Mouse (Mus musculus): ENCODE measurements at regions not wholly inside any gene's neighbourhood (a gene's known extent, or its start where the extent isn't known, plus 50 kb on each side); places are given as distances from the start of the nearest gene placed in this dataset.

- Histone ChIP-seq H3K27ac (peak overlapping the region; percentile 8), H3K4me3 (replicated peaks; ENCODE audit: low read length) (no peak overlapping the region), H3K4me1 (replicated peaks; ENCODE audit: control insufficient read depth, insufficient read depth, low read length) (peaks cover 37% of the 10 kb centered on the region), H3K9ac (no peak overlapping the region), H3K36me3 (replicated peaks; ENCODE audit: control insufficient read depth, insufficient read depth) (no peaks in the 10 kb centered on the region), H3K9me3 (ENCODE audit: control insufficient read depth, low read length) (no peaks in the 10 kb centered on the region), H3K27me3 (ENCODE audit: control insufficient read depth, insufficient read depth, low read length) (no peaks in the 10 kb centered on the region), H3K4me2 (replicated peaks) (no peak overlapping the region)
- 55% methylated on average over 14 of the region's 14 CpGs for WGBS
- DNase-seq (ENCODE audit: low spot score), result no peak
- no peak for ATAC-seq (ENCODE audit: low FRiP score)
Measured at GRCm38 (mm10) chr7:136058751-136059681, 342.9 kb upstream of the Mki67 start.

GRCm38 (mm10) chr7:136059896-136060295 is 343.7 kb upstream of the Mki67 start:
- H3K4me2 ChIP-seq (replicated peaks), result peak overlapping the region; percentile 44; the same call in 1 of the 2 replicates
- 30% methylated on average over 11 of the region's 11 CpGs for WGBS
- H3K27me3 ChIP-seq (ENCODE audit: control insufficient read depth, insufficient read depth, low read length), result no peaks in the 10 kb centered on the region
- H3K27ac ChIP-seq, result peak overlapping the region; percentile 90; the same call in 1 of the 2 replicates
- DNase-seq (ENCODE audit: low spot score) (no peak), ATAC-seq (ENCODE audit: low FRiP score) (no peak)
- no peak overlapping the region for H3K9ac ChIP-seq
- peaks cover 37% of the 10 kb centered on the region for H3K4me1 ChIP-seq (replicated peaks; ENCODE audit: control insufficient read depth, insufficient read depth, low read length)
- no peak overlapping the region for H3K4me3 ChIP-seq (replicated peaks; ENCODE audit: low read length)
- no peaks in the 10 kb centered on the region for H3K9me3 ChIP-seq (ENCODE audit: control insufficient read depth, low read length)
- no peaks in the 10 kb centered on the region for H3K36me3 ChIP-seq (replicated peaks; ENCODE audit: control insufficient read depth, insufficient read depth)

GRCm38 (mm10) chr7:136060339-136061073 is 344.3 kb upstream of the Mki67 start:
- H3K4me2 ChIP-seq (replicated peaks), result peak overlapping the region; percentile 44
- H3K36me3 ChIP-seq (replicated peaks; ENCODE audit: control insufficient read depth, insufficient read depth), result no peaks in the 10 kb centered on the region
- H3K9ac ChIP-seq, result peak overlapping the region; percentile 61
- ATAC-seq (ENCODE audit: low FRiP score) (peak; percentile 59; the same call in 1 of the 2 replicates), DNase-seq (ENCODE audit: low spot score) (peak; percentile 73)
- WGBS, result 7% methylated on average over 29 of the region's 29 CpGs
- H3K27ac ChIP-seq, result peak overlapping the region; percentile 90
- peak overlapping the region; percentile 6 for H3K4me3 ChIP-seq (replicated peaks; ENCODE audit: low read length)
- no peaks in the 10 kb centered on the region for H3K27me3 ChIP-seq (ENCODE audit: control insufficient read depth, insufficient read depth, low read length)
- no peaks in the 10 kb centered on the region for H3K9me3 ChIP-seq (ENCODE audit: control insufficient read depth, low read length)
- peaks cover 39% of the 10 kb centered on the region for H3K4me1 ChIP-seq (replicated peaks; ENCODE audit: control insufficient read depth, insufficient read depth, low read length)

- Histone ChIP-seq H3K4me1 (replicated peaks; ENCODE audit: control insufficient read depth, insufficient read depth, low read length) (peaks cover 27% of the 10 kb centered on the region), H3K9ac (no peak overlapping the region), H3K36me3 (replicated peaks; ENCODE audit: control insufficient read depth, insufficient read depth) (no peaks in the 10 kb centered on the region), H3K4me2 (replicated peaks) (no peak overlapping the region), H3K4me3 (replicated peaks; ENCODE audit: low read length) (no peak overlapping the region), H3K27ac (no peak overlapping the region), H3K9me3 (ENCODE audit: control insufficient read depth, low read length) (no peaks in the 10 kb centered on the region), H3K27me3 (ENCODE audit: control insufficient read depth, insufficient read depth, low read length) (no peaks in the 10 kb centered on the region)
- WGBS, result 39% methylated on average over 5 of the region's 5 CpGs
- ATAC-seq (ENCODE audit: low FRiP score) (no peak), DNase-seq (ENCODE audit: low spot score) (no peak)
Measured at GRCm38 (mm10) chr7:136062658-136063057, 346.5 kb upstream of the Mki67 start.

- Histone ChIP-seq H3K4me2 (replicated peaks) (no peak overlapping the region), H3K4me1 (replicated peaks; ENCODE audit: control insufficient read depth, insufficient read depth, low read length) (peaks cover 9% of the 10 kb centered on the region), H3K4me3 (replicated peaks; ENCODE audit: low read length) (no peak overlapping the region), H3K9me3 (ENCODE audit: control insufficient read depth, low read length) (no peaks in the 10 kb centered on the region), H3K27ac (no peak overlapping the region), H3K27me3 (ENCODE audit: control insufficient read depth, insufficient read depth, low read length) (no peaks in the 10 kb centered on the region), H3K36me3 (replicated peaks; ENCODE audit: control insufficient read depth, insufficient read depth) (no peaks in the 10 kb centered on the region), H3K9ac (no peak overlapping the region)
- DNase-seq (ENCODE audit: low spot score) (no peak), ATAC-seq (ENCODE audit: low FRiP score) (no peak)
- 67% methylated on average over 12 of the region's 12 CpGs for WGBS
Measured at GRCm38 (mm10) chr7:136065038-136065678, 349.0 kb upstream of the Mki67 start.

GRCm38 (mm10) chr7:136065679-136066055 is 349.5 kb upstream of the Mki67 start:
- Histone ChIP-seq H3K9me3 (ENCODE audit: control insufficient read depth, low read length) (no peaks in the 10 kb centered on the region), H3K4me1 (replicated peaks; ENCODE audit: control insufficient read depth, insufficient read depth, low read length) (peaks cover 8% of the 10 kb centered on the region; the same call in 1 of the 2 replicates), H3K27ac (no peak overlapping the region), H3K4me3 (replicated peaks; ENCODE audit: low read length) (no peak overlapping the region), H3K36me3 (replicated peaks; ENCODE audit: control insufficient read depth, insufficient read depth) (no peaks in the 10 kb centered on the region), H3K4me2 (replicated peaks) (no peak overlapping the region), H3K9ac (no peak overlapping the region), H3K27me3 (ENCODE audit: control insufficient read depth, insufficient read depth, low read length) (no peaks in the 10 kb centered on the region)
- ATAC-seq (ENCODE audit: low FRiP score), result no peak
- 58% methylated on average over 10 of the region's 10 CpGs for WGBS
- no peak for DNase-seq (ENCODE audit: low spot score)

GRCm38 (mm10) chr7:136070881-136071280 is 354.7 kb upstream of the Mki67 start:
- Histone ChIP-seq H3K27me3 (ENCODE audit: control insufficient read depth, insufficient read depth, low read length) (no peaks in the 10 kb centered on the region), H3K27ac (no peak overlapping the region), H3K9ac (no peak overlapping the region), H3K9me3 (ENCODE audit: control insufficient read depth, low read length) (no peaks in the 10 kb centered on the region), H3K4me1 (replicated peaks; ENCODE audit: control insufficient read depth, insufficient read depth, low read length) (no peaks in the 10 kb centered on the region), H3K4me2 (replicated peaks) (no peak overlapping the region), H3K36me3 (replicated peaks; ENCODE audit: control insufficient read depth, insufficient read depth) (no peaks in the 10 kb centered on the region), H3K4me3 (replicated peaks; ENCODE audit: low read length) (no peak overlapping the region)
- 70% methylated on average over 5 of the region's 5 CpGs for WGBS
- no peak for DNase-seq (ENCODE audit: low spot score)
- no peak for ATAC-seq (ENCODE audit: low FRiP score)

- Histone ChIP-seq H3K4me2 (replicated peaks) (no peak overlapping the region), H3K27ac (no peak overlapping the region), H3K9me3 (ENCODE audit: control insufficient read depth, low read length) (no peaks in the 10 kb centered on the region), H3K9ac (no peak overlapping the region), H3K36me3 (replicated peaks; ENCODE audit: control insufficient read depth, insufficient read depth) (no peaks in the 10 kb centered on the region), H3K27me3 (ENCODE audit: control insufficient read depth, insufficient read depth, low read length) (no peaks in the 10 kb centered on the region), H3K4me1 (replicated peaks; ENCODE audit: control insufficient read depth, insufficient read depth, low read length) (no peaks in the 10 kb centered on the region), H3K4me3 (replicated peaks; ENCODE audit: low read length) (no peak overlapping the region)
- WGBS, result 76% methylated on average over 4 of the region's 4 CpGs
- ATAC-seq (ENCODE audit: low FRiP score), result no peak
- DNase-seq (ENCODE audit: low spot score), result no peak
Measured at GRCm38 (mm10) chr7:136071331-136071730, 355.2 kb upstream of the Mki67 start.

GRCm38 (mm10) chr7:136073265-136073799 is 357.2 kb upstream of the Mki67 start:
- DNase-seq (ENCODE audit: low spot score) (no peak), ATAC-seq (ENCODE audit: low FRiP score) (no peak)
- Histone ChIP-seq H3K9ac (no peak overlapping the region), H3K9me3 (ENCODE audit: control insufficient read depth, low read length) (no peaks in the 10 kb centered on the region), H3K36me3 (replicated peaks; ENCODE audit: control insufficient read depth, insufficient read depth) (no peaks in the 10 kb centered on the region), H3K27ac (no peak overlapping the region), H3K4me2 (replicated peaks) (no peak overlapping the region), H3K4me1 (replicated peaks; ENCODE audit: control insufficient read depth, insufficient read depth, low read length) (no peaks in the 10 kb centered on the region), H3K4me3 (replicated peaks; ENCODE audit: low read length) (no peak overlapping the region), H3K27me3 (ENCODE audit: control insufficient read depth, insufficient read depth, low read length) (no peaks in the 10 kb centered on the region)
- WGBS, result 49% methylated on average over 6 of the region's 6 CpGs
